Mouse (Mus musculus) lung, postnatal 0 days (tissue): ENCODE measurements around the gene Phf21a. TPM values are rescaled to one million over a fixed set of nuclear protein-coding genes. Genes with fewer than 3 reads are reported as not detected.
A peak's percentile ranks its signal among the peaks of the same experiment; 100 is the strongest.

ENCODE experiments used
- ATAC-seq: fragments of 200-750 bp; cut with Nextera tagmentation; 2 replicates; pipeline ENCODE4 v1.8.0; 2017; ENCODE audit warnings: moderate library complexity
- DNase-seq: peaks from one replicate; pipeline ENCODE4 v3.0.0-alpha.2; 2016; ENCODE audit warnings: low spot score
- H3K27ac ChIP-seq: fragments of 300-500 bp; sonication (generic); 2 replicates; pipeline ENCODE4 v1.5.1; 2014; ENCODE audit warnings: antibody characterized with exemption, mild to moderate bottlenecking, low read length, mixed read lengths
- H3K27me3 ChIP-seq: fragments of 300-500 bp; sonication (generic); replicated peaks from 2 replicates; pipeline ENCODE4 v1.6.1; 2014; ENCODE audit warnings: low read length, mixed read lengths; ENCODE audit not compliant: insufficient read depth
- H3K36me3 ChIP-seq: fragments of 300-500 bp; sonication (generic); 2 replicates; pipeline ENCODE4 v1.6.1; 2014; ENCODE audit warnings: low read length, mixed read lengths; ENCODE audit not compliant: insufficient read depth
- H3K4me1 ChIP-seq: fragments of 300-500 bp; sonication (generic); 2 replicates; pipeline ENCODE4 v1.6.1; 2014; ENCODE audit warnings: antibody characterized with exemption, low read depth, low read length, mixed read lengths; ENCODE audit not compliant: insufficient read depth
- H3K4me2 ChIP-seq: fragments of 300-500 bp; sonication (generic); replicated peaks from 2 replicates; pipeline ENCODE4 v1.6.1; 2014; ENCODE audit warnings: low read depth, mild to moderate bottlenecking, low read length, moderate library complexity, mixed read lengths
- H3K4me3 ChIP-seq: fragments of 300-500 bp; sonication (generic); 2 replicates; pipeline ENCODE4 v1.5.1; 2014; ENCODE audit warnings: low read depth, low read length
- H3K9ac ChIP-seq: fragments of 300-500 bp; sonication (generic); replicated peaks from 2 replicates; pipeline ENCODE4 v1.6.1; 2014; ENCODE audit warnings: low read depth, mild to moderate bottlenecking
- H3K9me3 ChIP-seq: fragments of 300-500 bp; sonication (generic); 2 replicates; pipeline ENCODE4 v1.6.1; 2016; ENCODE audit warnings: low read length, mixed read lengths
- CTCF ChIP-seq: IDR thresholded peaks from 2 replicates; pipeline ENCODE4 v1.5.1; 2016; ENCODE audit warnings: antibody characterized with exemption, mild to moderate bottlenecking
- EP300 ChIP-seq: IDR thresholded peaks from 2 replicates; pipeline ENCODE4 v1.6.1; 2016; ENCODE audit warnings: antibody characterized with exemption, mild to moderate bottlenecking, control low read depth
- WGBS: fragments of 180-500 bp; shearing (Covaris S2); extraction: QIAGEN DNeasy Blood & Tissue Kit; methylation state at CpG from one replicate; pipeline ENCODE4 v1.1.7; 2014; 5-methylcytosine and 5-hydroxymethylcytosine counted together
- polyA plus RNA-seq: library from polyadenylated mRNA; unstranded; fragments of >200 nt; fragmentation: Nextera tagmentation; extraction: Ambion mirVana; gene quantifications from 2 replicates; pipeline ENCODE4 v1.2.1, GENCODE M21; 2015

Gene Phf21a
- polyA plus RNA-seq, 1 experiment from 2014 or later: 12.9 TPM

DNA sequence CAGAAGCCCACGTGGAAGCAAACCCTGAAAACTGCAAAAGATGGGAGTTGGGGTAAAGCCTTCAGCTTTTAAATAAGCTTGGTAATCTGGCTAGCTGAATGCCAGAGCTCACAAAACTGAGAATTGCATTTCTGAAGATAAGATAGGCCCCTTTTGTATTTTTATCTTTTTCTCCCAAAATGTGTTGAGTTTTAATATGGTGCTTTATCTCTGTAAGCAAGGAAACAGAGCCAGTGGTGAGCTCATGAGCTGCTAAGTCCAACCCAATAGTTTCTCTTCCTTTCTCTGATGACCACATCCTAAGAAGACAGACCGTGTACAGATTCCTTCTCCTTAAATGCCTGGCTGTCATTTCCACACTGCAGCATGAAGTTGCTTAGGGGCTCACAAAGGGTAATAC, 167.0 kb downstream of the Phf21a start:
- 70% methylated on average over 2 of the region's 2 CpGs for WGBS
- Histone ChIP-seq H3K4me1 (no peaks in the 10 kb centered on the region), H3K9ac (no peak overlapping the region), H3K27me3 (no peaks in the 10 kb centered on the region), H3K9me3 (no peaks in the 10 kb centered on the region), H3K4me3 (no peak overlapping the region), H3K4me2 (no peak overlapping the region), H3K36me3 (no peaks in the 10 kb centered on the region), H3K27ac (no peak overlapping the region)
- DNase-seq: no peak
- no peak for TF ChIP-seq CTCF
- no peak for TF ChIP-seq EP300
- no peak for ATAC-seq

DNA sequence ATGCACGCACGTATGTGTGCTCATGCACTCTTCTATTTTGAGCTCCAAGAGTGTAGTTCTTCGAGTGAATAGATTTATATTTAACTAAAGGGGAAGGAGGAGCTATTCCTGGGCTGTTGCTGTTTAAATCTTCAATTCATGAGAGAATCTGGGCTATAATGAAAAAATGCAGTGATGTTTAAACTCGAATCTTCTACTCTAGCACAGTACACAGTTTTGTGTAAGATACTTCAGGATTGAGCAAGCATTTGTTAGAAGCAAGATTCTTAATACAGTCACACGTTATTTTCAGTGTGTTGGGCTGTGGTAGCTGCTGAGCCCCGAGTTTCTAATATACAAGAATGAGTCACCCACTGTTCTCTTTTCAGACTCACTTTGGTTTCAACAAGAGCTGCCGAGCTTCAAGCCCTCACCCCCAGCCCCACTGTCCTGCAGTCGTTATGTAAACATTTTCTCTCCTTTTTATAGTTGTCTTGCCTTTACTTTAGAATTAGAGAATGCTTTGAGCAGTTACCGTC, 173.2 kb downstream of the Phf21a start:
- ATAC-seq (peak; percentile 38), DNase-seq (peak; percentile 46)
- no peak overlapping the region for H3K4me2 ChIP-seq
- H3K27ac ChIP-seq: no peak overlapping the region
- 43% methylated on average over 9 of the region's 9 CpGs for WGBS
- H3K27me3 ChIP-seq: no peaks in the 10 kb centered on the region
- no peak for TF ChIP-seq CTCF
- no peak for TF ChIP-seq EP300
- no peaks in the 10 kb centered on the region for H3K9me3 ChIP-seq
- no peaks in the 10 kb centered on the region for H3K36me3 ChIP-seq
- no peak overlapping the region for H3K4me3 ChIP-seq
- no peak overlapping the region for H3K9ac ChIP-seq
- no peaks in the 10 kb centered on the region for H3K4me1 ChIP-seq

DNA sequence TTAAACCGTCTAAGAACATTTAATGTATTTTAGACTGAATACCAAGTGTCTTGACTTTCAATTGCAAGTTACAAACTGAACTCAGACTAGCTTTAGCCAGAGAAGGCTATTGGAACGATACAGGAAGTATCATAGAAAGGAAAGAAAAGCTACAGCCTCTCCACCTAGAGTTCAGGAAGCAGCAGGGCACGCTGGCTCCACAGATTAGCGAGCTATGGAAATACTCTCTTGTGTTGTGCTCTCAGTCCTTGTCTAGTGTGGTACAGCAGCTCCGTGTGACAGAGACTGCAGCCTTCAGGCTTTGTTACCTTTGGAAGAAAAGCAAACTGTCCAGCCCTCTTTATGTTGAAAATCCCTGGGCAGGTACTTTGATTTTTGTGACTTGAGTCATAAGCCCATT, 176.3 kb downstream of the Phf21a start:
- TF ChIP-seq CTCF (no peak), EP300 (no peak)
- Histone ChIP-seq H3K4me3 (no peak overlapping the region), H3K27ac (no peak overlapping the region), H3K27me3 (no peaks in the 10 kb centered on the region), H3K4me2 (no peak overlapping the region), H3K4me1 (no peaks in the 10 kb centered on the region), H3K36me3 (no peaks in the 10 kb centered on the region), H3K9me3 (no peaks in the 10 kb centered on the region), H3K9ac (no peak overlapping the region)
- no peak for DNase-seq
- WGBS: 74% methylated on average over 5 of the region's 5 CpGs
- ATAC-seq: no peak

DNA sequence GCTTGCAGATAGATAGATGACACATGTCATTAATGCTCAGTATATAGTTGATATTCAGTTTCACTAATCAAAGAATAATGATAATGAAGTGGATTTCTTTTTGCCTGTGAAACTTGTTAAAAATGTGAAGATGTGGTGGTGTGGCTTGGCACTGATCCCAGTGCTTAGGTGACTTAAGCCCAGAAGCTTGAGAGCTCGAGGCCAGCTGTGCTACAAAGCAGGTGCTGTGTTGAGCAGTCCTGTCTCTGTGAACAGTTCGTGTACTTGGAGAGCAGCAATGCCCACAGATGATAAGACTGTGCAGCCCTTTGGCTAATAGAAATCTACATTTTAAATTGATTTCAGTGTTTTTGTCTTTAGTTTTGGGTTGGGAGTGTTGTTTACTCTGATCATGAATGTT, 179.6 kb downstream of the Phf21a start:
- H3K36me3 ChIP-seq: no peaks in the 10 kb centered on the region
- H3K27me3 ChIP-seq: no peaks in the 10 kb centered on the region
- DNase-seq: no peak
- no peak overlapping the region for H3K9ac ChIP-seq
- no peaks in the 10 kb centered on the region for H3K9me3 ChIP-seq
- no peaks in the 10 kb centered on the region for H3K4me1 ChIP-seq
- no peak overlapping the region for H3K4me3 ChIP-seq
- ATAC-seq: no peak
- WGBS: 25% methylated on average over 2 of the region's 2 CpGs
- no peak overlapping the region for H3K4me2 ChIP-seq
- TF ChIP-seq EP300: no peak
- no peak for TF ChIP-seq CTCF
- no peak overlapping the region for H3K27ac ChIP-seq

DNA sequence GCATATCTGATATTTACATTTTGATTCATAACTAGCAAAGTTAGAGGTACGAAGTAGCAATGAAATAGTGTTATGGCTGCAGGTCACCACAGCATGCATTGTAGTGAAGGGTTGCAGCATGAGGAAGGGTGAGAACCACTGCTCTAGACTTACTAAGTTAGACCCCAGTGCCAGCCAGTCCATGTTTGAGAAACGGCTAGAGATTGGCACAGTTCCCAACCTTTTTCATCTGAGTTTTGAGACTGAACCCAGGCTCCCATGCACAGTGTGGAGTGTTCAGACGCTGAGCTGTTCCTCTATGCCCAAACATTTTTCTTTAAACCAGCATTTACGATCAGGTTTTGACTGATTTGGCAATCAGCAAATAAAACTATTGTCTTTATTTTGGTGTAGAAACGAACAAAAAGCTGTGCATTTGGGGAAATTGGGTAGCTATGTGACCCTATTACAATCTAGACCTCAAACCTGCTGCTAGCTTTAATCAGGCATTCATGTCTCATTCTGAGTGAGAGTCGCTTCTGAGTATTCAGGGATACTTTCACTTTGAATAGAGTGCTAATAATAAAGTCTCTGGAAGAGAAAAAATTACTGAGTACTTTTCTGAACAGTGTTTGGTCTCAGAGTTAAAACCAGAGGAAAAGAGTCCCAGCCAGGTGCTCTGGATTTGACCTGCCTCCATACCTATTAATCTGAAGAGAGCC, 180.3 kb downstream of the Phf21a start:
- H3K9me3 ChIP-seq: no peaks in the 10 kb centered on the region
- no peaks in the 10 kb centered on the region for H3K27me3 ChIP-seq
- H3K4me2 ChIP-seq: no peak overlapping the region
- no peak overlapping the region for H3K4me3 ChIP-seq
- ATAC-seq (no peak), DNase-seq (no peak)
- 0 out of 2 replicates have a peak overlapping the region, but pooled peaks have one; percentile 29 for H3K27ac ChIP-seq
- TF ChIP-seq CTCF (no peak), EP300 (no peak)
- H3K4me1 ChIP-seq: no peaks in the 10 kb centered on the region
- H3K36me3 ChIP-seq: no peaks in the 10 kb centered on the region
- 59% methylated on average over 6 of the region's 6 CpGs for WGBS
- H3K9ac ChIP-seq: no peak overlapping the region

DNA sequence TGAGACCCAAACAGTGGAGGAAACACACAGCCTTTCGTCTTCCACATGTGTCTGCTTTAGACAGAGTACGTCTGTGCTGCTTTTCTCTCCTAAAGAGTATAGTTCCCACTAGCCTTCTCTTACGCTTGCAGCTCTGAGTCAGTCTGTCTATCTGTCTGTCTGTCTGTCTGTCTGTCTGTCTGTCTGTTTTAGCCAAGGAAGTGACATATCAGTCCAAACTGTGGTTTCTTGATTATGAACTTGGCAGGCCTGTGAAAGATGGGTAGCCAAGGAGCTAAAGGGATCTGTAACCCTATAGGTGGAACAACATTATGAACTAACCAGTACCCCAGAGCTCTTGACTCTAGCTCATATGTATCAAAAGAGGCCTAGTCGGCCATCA, 180.9 kb downstream of the Phf21a start:
- no peak for TF ChIP-seq EP300
- TF ChIP-seq CTCF: no peak
- no peaks in the 10 kb centered on the region for H3K9me3 ChIP-seq
- DNase-seq: no peak
- H3K4me3 ChIP-seq: no peak overlapping the region
- no peaks in the 10 kb centered on the region for H3K27me3 ChIP-seq
- H3K4me1 ChIP-seq: no peaks in the 10 kb centered on the region
- H3K36me3 ChIP-seq: no peaks in the 10 kb centered on the region
- H3K27ac ChIP-seq: 0 out of 2 replicates have a peak overlapping the region, but pooled peaks have one; percentile 29
- no peak overlapping the region for H3K4me2 ChIP-seq
- H3K9ac ChIP-seq: no peak overlapping the region
- no peak for ATAC-seq
- 76% methylated on average over 4 of the region's 4 CpGs for WGBS
